Mouse (Mus musculus): ENCODE measurements around the gene Adgrb3.

- no peak for TF ChIP-seq CTCF (conservative IDR thresholded peaks at IDR 0.05; ENCODE audit: low read length)
- TF ChIP-seq NANOG (IDR thresholded peaks at IDR 0.05; ENCODE audit: borderline replicate concordance, low read length), result no peak
- TF ChIP-seq POU5F1 (IDR thresholded peaks at IDR 0.05; ENCODE audit: borderline replicate concordance, low read length), result no peak
Observed at GRCm38 (mm10) chr1:25754528-25754927, 75.0 kb downstream of the Adgrb3 start.

All from E14TG2a.4 (cell line).